Mouse (Mus musculus) C2C12 (cell line): Measurements from ENCODE around the gene Cry1.

Experiments
- CEBPB ChIP-seq: IDR thresholded peaks from one replicate; pipeline ENCODE4 v1.6.1; 2011; ENCODE audit warnings: low read depth, mild to moderate bottlenecking, control low read depth, moderate library complexity
- CTCF ChIP-seq: IDR thresholded peaks from one replicate; pipeline ENCODE4 v1.5.1; 2011; ENCODE audit not compliant: control insufficient read depth, insufficient read depth, insufficient read length
- MAX ChIP-seq: IDR thresholded peaks from one replicate; pipeline ENCODE4 v1.6.1; 2011; ENCODE audit warnings: mild to moderate bottlenecking, control low read depth
- USF1 ChIP-seq: IDR thresholded peaks from one replicate; pipeline ENCODE4 v1.6.1; 2011; ENCODE audit warnings: low read depth, mild to moderate bottlenecking, control low read depth, moderate library complexity

DNA sequence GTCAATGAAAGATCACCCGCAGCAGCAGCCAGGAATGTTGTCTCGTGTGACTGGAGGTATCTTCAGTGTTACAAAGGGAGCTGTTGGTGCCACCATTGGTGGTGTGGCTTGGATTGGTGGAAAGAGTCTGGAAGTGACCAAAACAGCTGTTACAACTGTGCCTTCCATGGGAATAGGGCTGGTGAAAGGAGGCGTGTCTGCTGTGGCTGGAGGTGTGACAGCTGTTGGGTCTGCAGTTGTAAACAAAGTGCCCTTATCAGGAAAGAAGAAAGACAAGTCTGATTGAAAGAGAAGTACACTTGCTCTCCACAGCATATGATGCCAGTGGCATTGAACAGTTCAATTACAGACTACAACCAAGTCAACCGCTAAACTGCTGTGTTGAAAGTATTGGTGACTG lies 70.5 kb downstream of the Cry1 start:
- TF ChIP-seq CEBPB (no peak), USF1 (no peak), MAX (no peak), CTCF (no peak)
